Mouse (Mus musculus) CH12.LX (cell line): Measurements from ENCODE around the gene Atp5d. TPM values are rescaled to one million over a fixed set of nuclear protein-coding genes. Genes with fewer than 3 reads are reported as not detected.

ENCODE experiments used
- DNase-seq: peaks from one replicate; pipeline ENCODE4 v3.0.0-alpha.2; 2013; ENCODE audit errors: extremely low read depth
- H3K27ac ChIP-seq: 2 replicates; pipeline ENCODE4 v1.5.1; 2012; ENCODE audit warnings: low read depth, mild to moderate bottlenecking, control low read depth, moderate library complexity; ENCODE audit not compliant: insufficient read depth
- H3K27me3 ChIP-seq: replicated peaks from 2 replicates; pipeline ENCODE3; 2012; ENCODE audit warnings: inconsistent platforms
- H3K36me3 ChIP-seq, 2 experiments: replicated peaks in 1 of 2; 2 replicates each; pipeline versions ENCODE3 to v1.6.1; 2012; ENCODE audit warnings: inconsistent platforms in 1 of 2, low read length in 1 of 2, mild to moderate bottlenecking in 1 of 2, mixed read lengths in 1 of 2, moderate library complexity in 1 of 2; ENCODE audit not compliant: control insufficient read depth in 1 of 2, insufficient read depth in 1 of 2
- H3K4me1 ChIP-seq, 2 experiments: 2 replicates each; pipeline ENCODE4 v1.6.1; 2012; ENCODE audit warnings: inconsistent platforms in 1 of 2, moderate library complexity in 1 of 2; ENCODE audit not compliant: insufficient read depth in 2 of 2, control insufficient read depth in 1 of 2
- H3K4me2 ChIP-seq: 2 replicates; pipeline ENCODE4 v1.6.1; 2012; ENCODE audit warnings: low read depth, mild to moderate bottlenecking, control low read depth; ENCODE audit not compliant: poor library complexity, insufficient read depth, severe bottlenecking
- H3K4me3 ChIP-seq, 3 experiments: fragments of 150-350 bp in 1 of 3; sonication (generic) in 1 of 3; replicated peaks in 1 of 3; 2 replicates each; pipeline versions ENCODE3 to v1.5.1; 2011 to 2012; ENCODE audit warnings: low read depth in 2 of 3, low read length in 2 of 3, mild to moderate bottlenecking in 2 of 3, moderate library complexity in 2 of 3, control low read depth in 1 of 3, improper control_type of control experiment in 1 of 3, inconsistent platforms in 1 of 3, mixed read lengths in 1 of 3; ENCODE audit not compliant: poor library complexity in 1 of 3
- H3K79me2 ChIP-seq: replicated peaks from 2 replicates; pipeline ENCODE4 v1.6.1; 2012; ENCODE audit warnings: mild to moderate bottlenecking, moderate library complexity; ENCODE audit not compliant: control insufficient read depth, poor library complexity, insufficient read depth, severe bottlenecking; ENCODE audit errors: extremely low read depth
- H3K9ac ChIP-seq: 2 replicates; pipeline ENCODE4 v1.6.1; 2012; ENCODE audit warnings: low read depth, mild to moderate bottlenecking, control low read depth, moderate library complexity; ENCODE audit not compliant: insufficient read depth
- H3K9me3 ChIP-seq: replicated peaks from 2 replicates; pipeline ENCODE3; 2012; ENCODE audit warnings: low read length, inconsistent platforms, mixed read lengths
- BHLHE40 ChIP-seq: IDR thresholded peaks from 2 replicates; pipeline ENCODE4 v1.6.1; 2011; ENCODE audit warnings: mild to moderate bottlenecking, low read depth, low read length, improper control_type of control experiment
- CHD1 ChIP-seq: IDR thresholded peaks from 2 replicates; pipeline ENCODE4 v1.6.1; 2012; ENCODE audit warnings: low read depth, low read length, improper control_type of control experiment, inconsistent platforms
- CHD2 ChIP-seq: IDR thresholded peaks from 2 replicates; pipeline ENCODE4 v1.6.1; 2011; ENCODE audit warnings: low read length, improper control_type of control experiment
- CTCF ChIP-seq, 2 experiments: IDR thresholded peaks in 1 of 2; conservative IDR thresholded peaks in 1 of 2; 2 replicates each; pipeline ENCODE4 v1.5.1; 2011 to 2012; ENCODE audit warnings: low read depth in 2 of 2, low read length in 2 of 2, improper control_type of control experiment in 1 of 2, inconsistent platforms in 1 of 2, mild to moderate bottlenecking in 1 of 2, moderate library complexity in 1 of 2
- E2F4 ChIP-seq: IDR thresholded peaks from 2 replicates; pipeline ENCODE4 v1.6.1; 2011; ENCODE audit warnings: low read depth, low read length, improper control_type of control experiment; ENCODE audit not compliant: insufficient replicate concordance
- ELF1 ChIP-seq: IDR thresholded peaks from 2 replicates; pipeline ENCODE4 v1.6.1; 2014; ENCODE audit warnings: low read depth, mild to moderate bottlenecking, inconsistent platforms, low read length, improper control_type of control experiment
- EP300 ChIP-seq: IDR thresholded peaks from 2 replicates; pipeline ENCODE4 v1.6.1; 2011; ENCODE audit warnings: low read length, improper control_type of control experiment
- ETS1 ChIP-seq: conservative IDR thresholded peaks from 2 replicates; pipeline ENCODE4 v1.6.1; 2012; ENCODE audit warnings: low read depth, mild to moderate bottlenecking, inconsistent platforms, low read length, improper control_type of control experiment, moderate library complexity
- GABPA ChIP-seq: IDR thresholded peaks from 2 replicates; pipeline ENCODE4 v1.6.1; 2012; ENCODE audit warnings: low read depth, low read length, improper control_type of control experiment, inconsistent platforms; ENCODE audit not compliant: insufficient replicate concordance
- HCFC1 ChIP-seq: IDR thresholded peaks from 2 replicates; pipeline ENCODE4 v1.6.1; 2012; ENCODE audit warnings: low read depth, mild to moderate bottlenecking, inconsistent platforms, low read length, improper control_type of control experiment
- IRF4 ChIP-seq: IDR thresholded peaks from 2 replicates; pipeline ENCODE4 v1.6.1; 2014; ENCODE audit warnings: low read depth, mild to moderate bottlenecking, inconsistent platforms, low read length, improper control_type of control experiment
- JUN ChIP-seq: IDR thresholded peaks from 2 replicates; pipeline ENCODE4 v1.6.1; 2011; ENCODE audit warnings: low read depth, mild to moderate bottlenecking, low read length, improper control_type of control experiment, moderate library complexity; ENCODE audit not compliant: insufficient read depth
- JUND ChIP-seq: conservative IDR thresholded peaks from 2 replicates; pipeline ENCODE4 v1.6.1; 2011; ENCODE audit warnings: low read depth, low read length, improper control_type of control experiment
- KAT2A ChIP-seq: IDR thresholded peaks from 2 replicates; pipeline ENCODE4 v1.6.1; 2012; ENCODE audit warnings: low read length, improper control_type of control experiment, inconsistent platforms; ENCODE audit not compliant: insufficient replicate concordance
- MAFK ChIP-seq: IDR thresholded peaks from 2 replicates; pipeline ENCODE4 v1.6.1; 2011; ENCODE audit warnings: low read length, improper control_type of control experiment; ENCODE audit not compliant: insufficient replicate concordance
- MAX ChIP-seq: IDR thresholded peaks from 2 replicates; pipeline ENCODE4 v1.6.1; 2011; ENCODE audit warnings: low read length, improper control_type of control experiment
- MAZ ChIP-seq: IDR thresholded peaks from 2 replicates; pipeline ENCODE4 v1.6.1; 2012; ENCODE audit warnings: low read depth, mild to moderate bottlenecking, inconsistent platforms, low read length, improper control_type of control experiment, moderate library complexity
- MEF2A ChIP-seq: IDR thresholded peaks from 2 replicates; pipeline ENCODE4 v1.6.1; 2014; ENCODE audit warnings: low read depth, mild to moderate bottlenecking, inconsistent platforms, low read length, improper control_type of control experiment, borderline replicate concordance
- MXI1 ChIP-seq: IDR thresholded peaks from 2 replicates; pipeline ENCODE4 v1.6.1; 2011; ENCODE audit warnings: mild to moderate bottlenecking, low read depth, low read length, improper control_type of control experiment
- MYC ChIP-seq: IDR thresholded peaks from 2 replicates; pipeline ENCODE4 v1.6.1; 2011; ENCODE audit warnings: low read depth, mild to moderate bottlenecking, improper control_type of control experiment, low read length
- NELFE ChIP-seq: IDR thresholded peaks from 2 replicates; pipeline ENCODE4 v1.6.1; 2011; ENCODE audit warnings: low read depth, low read length, improper control_type of control experiment
- NRF1 ChIP-seq: IDR thresholded peaks from 2 replicates; pipeline ENCODE4 v1.6.1; 2014; ENCODE audit warnings: low read depth, mild to moderate bottlenecking, inconsistent platforms, low read length, improper control_type of control experiment, moderate library complexity
- PAX5 ChIP-seq: IDR thresholded peaks from 2 replicates; pipeline ENCODE4 v1.6.1; 2012; ENCODE audit warnings: low read length, inconsistent platforms, mixed read lengths
- POLR2A ChIP-seq: IDR thresholded peaks from 2 replicates; pipeline ENCODE4 v1.6.1; 2011; ENCODE audit warnings: low read depth, mild to moderate bottlenecking, improper control_type of control experiment, low read length
- POLR2AphosphoS2 ChIP-seq: IDR thresholded peaks from 2 replicates; pipeline ENCODE4 v1.6.1; 2011; ENCODE audit warnings: low read depth, low read length, improper control_type of control experiment
- RAD21 ChIP-seq: IDR thresholded peaks from 2 replicates; pipeline ENCODE4 v1.6.1; 2011; ENCODE audit warnings: low read depth, mild to moderate bottlenecking, low read length, improper control_type of control experiment, moderate library complexity
- RCOR1 ChIP-seq: conservative IDR thresholded peaks from 2 replicates; pipeline ENCODE4 v1.6.1; 2012; ENCODE audit warnings: low read depth, mild to moderate bottlenecking, inconsistent platforms, low read length, improper control_type of control experiment
- SIN3A ChIP-seq: IDR thresholded peaks from 2 replicates; pipeline ENCODE4 v1.6.1; 2012; ENCODE audit warnings: low read length, improper control_type of control experiment, inconsistent platforms
- SMC3 ChIP-seq: IDR thresholded peaks from 2 replicates; pipeline ENCODE4 v1.6.1; 2011; ENCODE audit warnings: low read depth, low read length, improper control_type of control experiment
- TBP ChIP-seq: conservative IDR thresholded peaks from 2 replicates; pipeline ENCODE4 v1.6.1; 2011; ENCODE audit warnings: low read depth, low read length, improper control_type of control experiment
- TCF12 ChIP-seq: IDR thresholded peaks from 2 replicates; pipeline ENCODE4 v1.6.1; 2014; ENCODE audit warnings: low read depth, mild to moderate bottlenecking, inconsistent platforms, low read length, improper control_type of control experiment
- UBTF ChIP-seq: IDR thresholded peaks from 2 replicates; pipeline ENCODE4 v1.6.1; 2012; ENCODE audit warnings: low read depth, mild to moderate bottlenecking, inconsistent platforms, low read length, improper control_type of control experiment, moderate library complexity
- USF1 ChIP-seq: IDR thresholded peaks from 2 replicates; pipeline ENCODE4 v1.6.1; 2014; ENCODE audit warnings: low read depth, mild to moderate bottlenecking, inconsistent platforms, low read length, improper control_type of control experiment
- USF2 ChIP-seq: conservative IDR thresholded peaks from 2 replicates; pipeline ENCODE4 v1.6.1; 2011; ENCODE audit warnings: low read depth, low read length, improper control_type of control experiment
- ZC3H11A ChIP-seq: IDR thresholded peaks from 2 replicates; pipeline ENCODE4 v1.6.1; 2012; ENCODE audit warnings: low read depth, mild to moderate bottlenecking, inconsistent platforms, low read length, improper control_type of control experiment
- ZKSCAN1 ChIP-seq: IDR thresholded peaks from 2 replicates; pipeline ENCODE4 v1.6.1; 2012; ENCODE audit warnings: low read depth, inconsistent platforms, low read length, improper control_type of control experiment, borderline replicate concordance
- ZMIZ1 ChIP-seq: IDR thresholded peaks from 2 replicates; pipeline ENCODE4 v1.6.1; 2012; ENCODE audit warnings: low read depth, mild to moderate bottlenecking, inconsistent platforms, low read length, improper control_type of control experiment
- ZNF384 ChIP-seq: IDR thresholded peaks from 2 replicates; pipeline ENCODE4 v1.6.1; 2012; ENCODE audit warnings: low read depth, low read length, improper control_type of control experiment, inconsistent platforms
- dilution Hi-C: fragments of 300-500 bp; cut with MboI; formaldehyde crosslinking; loops from 2 replicates; pipeline ENCODE4 v1.14.3; 2020; ENCODE audit warnings: low sequenced_read_pairs; ENCODE audit not compliant: extremely low pct_unique_long_range_greater_than_20kb, extremely low pct_ligation_motif_present
- in situ Hi-C: fragments of 300-500 bp; cut with MboI; formaldehyde crosslinking; loops from 3 replicates; pipeline ENCODE4 v1.14.3; 2019; ENCODE audit warnings: low sequenced_read_pairs, low pct_ligation_motif_present, low pct_unique_long_range_greater_than_20kb, mixed read lengths
- polyA plus RNA-seq: library from polyadenylated mRNA; unstranded; fragments of >175 nt; gene quantifications from 2 replicates; pipeline ENCODE4 v1.2.1, GENCODE M21; 2012; ENCODE audit warnings: low read depth; ENCODE audit not compliant: insufficient read length
- total RNA-seq, 2 experiments: library from RNA; depleted of rRNA; stranded (reverse); fragments of 300-350 nt in 1 of 2; fragments of >200 nt in 1 of 2; gene quantifications; 2 replicates each; pipeline ENCODE4 v1.2.3; 2012 to 2014

Gene Atp5d
- total and polyA plus RNA-seq, 3 experiments = 106 to 352 (median 326) TPM

DNA sequence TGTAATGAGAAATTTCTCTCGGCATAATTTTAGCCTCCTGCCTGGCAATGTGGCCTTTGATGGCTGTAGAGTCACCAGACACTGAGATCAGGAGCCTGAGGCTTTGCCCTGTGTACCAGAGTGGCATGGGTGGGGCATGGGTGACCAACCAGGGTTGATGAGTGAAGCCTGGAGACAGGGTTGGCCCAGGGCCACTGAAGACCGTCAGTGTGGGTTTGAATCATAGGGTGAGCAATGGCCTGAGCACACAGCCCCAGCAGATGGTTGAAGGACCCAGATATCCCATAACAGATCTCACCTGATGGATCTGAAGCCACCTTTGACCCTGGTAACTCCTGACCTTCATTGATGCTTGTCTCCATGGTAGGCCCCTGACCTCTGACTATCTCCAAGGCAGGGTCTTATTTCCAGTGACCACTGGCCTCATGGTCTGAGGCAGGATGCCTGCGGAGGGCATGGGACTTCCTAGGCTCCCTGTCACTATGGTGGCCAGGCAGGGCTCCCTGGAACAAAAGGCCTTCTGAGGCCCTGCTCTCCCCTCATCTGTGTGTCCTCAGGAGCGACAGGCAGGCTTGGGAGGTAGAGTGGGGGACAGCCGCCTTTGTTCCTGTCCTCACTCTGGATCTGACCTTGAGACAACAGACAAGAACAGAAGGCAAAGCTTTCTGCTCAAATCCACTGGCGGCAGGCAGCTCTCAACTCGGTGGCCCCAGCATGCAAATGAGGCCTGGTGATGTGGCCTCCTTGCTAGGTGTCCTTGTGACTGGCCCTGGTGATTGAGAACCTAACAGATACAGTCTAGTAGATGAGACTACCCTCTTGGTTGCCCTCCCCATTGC lies 39.2 kb downstream of the Atp5d start:
- H3K36me3 ChIP-seq = peaks cover 2 to 21% of the 10 kb centered on the region in 2 experiments
- no peaks in the 10 kb centered on the region for H3K9me3 ChIP-seq
- in situ Hi-C loops = loop anchor here (5.0 kb wide), 2 partner anchors 70 to 170 kb away; partner anchors contain the start of genes Adamtsl5 and Ndufs7
- peaks cover 24 to 58% of the 10 kb centered on the region in 2 experiments for H3K4me1 ChIP-seq
- no peak for TF ChIP-seq USF1
- TF ChIP-seq POLR2AphosphoS2 = no peak
- TF ChIP-seq IRF4 = no peak
- no peak for TF ChIP-seq ZC3H11A
- no peak for TF ChIP-seq PAX5
- no peak for TF ChIP-seq SIN3A
- no peak for TF ChIP-seq MEF2A
- TF ChIP-seq TBP = 0 out of 2 replicates have a peak, but pooled peaks have one; percentile 37
- TF ChIP-seq BHLHE40 = 0 out of 2 replicates have a peak, but pooled peaks have one; percentile 13
- no peak for TF ChIP-seq ETS1
- no peak for TF ChIP-seq MAFK
- no peak for TF ChIP-seq USF2
- no peak for TF ChIP-seq KAT2A
- no peak for TF ChIP-seq MYC
- no peak for TF ChIP-seq CTCF (conservative IDR thresholded peaks at IDR 0.05 in 1 of 2, IDR thresholded peaks at IDR 0.05 in 1 of 2; ENCODE audit: low read depth in 2 of 2, low read length in 2 of 2)
- no peak for TF ChIP-seq NELFE
- no peak for TF ChIP-seq RCOR1
- no peak for TF ChIP-seq JUND
- no peak for TF ChIP-seq TCF12
- TF ChIP-seq CHD1 = no peak
- TF ChIP-seq E2F4 = no peak
- TF ChIP-seq ZNF384 = no peak
- 0 out of 2 replicates have a peak, but pooled peaks have one; percentile 46 for TF ChIP-seq MXI1
- no peak for TF ChIP-seq JUN
- no peak for TF ChIP-seq EP300
- TF ChIP-seq MAX = no peak
- TF ChIP-seq ELF1 = 0 out of 2 replicates have a peak, but pooled peaks have one; percentile 10
- no peak for TF ChIP-seq SMC3
- no peak for TF ChIP-seq GABPA
- 0 out of 2 replicates have a peak, but pooled peaks have one; percentile 47 for TF ChIP-seq ZMIZ1
- TF ChIP-seq MAZ = no peak
- no peak for TF ChIP-seq HCFC1
- no peak for TF ChIP-seq UBTF
- TF ChIP-seq RAD21 = no peak
- TF ChIP-seq NRF1 = no peak
- TF ChIP-seq ZKSCAN1 = no peak
- TF ChIP-seq POLR2A = no peak
- no peak for TF ChIP-seq CHD2
- peak; percentile 53 for DNase-seq
- H3K27ac ChIP-seq = peak overlapping the region; percentile 31
- peak overlapping the region; percentile 10 for H3K4me2 ChIP-seq
- peak overlapping the region in 1 of 3 experiments; percentile 20 for H3K4me3 ChIP-seq
- H3K27me3 ChIP-seq = peaks cover 39% of the 10 kb centered on the region
- H3K79me2 ChIP-seq = no peaks in the 10 kb centered on the region
- no peak overlapping the region for H3K9ac ChIP-seq
- dilution Hi-C loops = no loop called here
